Mouse (Mus musculus) embryonic fibroblast, embryonic 13.5 days (primary cell): ENCODE data around the gene Zbtb44.
A peak's percentile ranks its signal among the peaks of the same experiment; 100 is the strongest.

Experiments
- CTCF ChIP-seq: IDR thresholded peaks from 2 replicates; pipeline ENCODE4 v1.5.1; 2011; ENCODE audit warnings: mild to moderate bottlenecking, control low read depth, low read length, moderate library complexity, borderline replicate concordance; ENCODE audit not compliant: insufficient read depth
- POLR2A ChIP-seq: IDR thresholded peaks from 2 replicates; pipeline ENCODE4 v1.6.1; 2011; ENCODE audit warnings: low read depth, mild to moderate bottlenecking, control low read depth, low read length, moderate library complexity

GRCm38 (mm10) chr9:31082054-31082666, 51.7 kb downstream of the Zbtb44 start:
- TF ChIP-seq CTCF (peak; percentile 77; the same call in 1 of the 2 replicates), POLR2A (no peak)
